Mouse (Mus musculus) layer of hippocampus, postnatal 36 days (tissue): Measurements from ENCODE around the gene R3hdm2. TPM values are rescaled to one million over a fixed set of nuclear protein-coding genes. Genes with fewer than 3 reads are reported as not detected.

Experiments
- DNase-seq, 2 experiments: peaks; one replicate each; pipeline ENCODE4 v3.0.0; 2022
- total RNA-seq, 2 experiments: library from RNA; stranded (reverse); gene quantifications; 2 replicates each; pipeline ENCODE4 v1.2.3; 2021

The R3hdm2 gene
- total RNA-seq, 2 experiments from 2014 or later, result 153 to 163 TPM

DNA sequence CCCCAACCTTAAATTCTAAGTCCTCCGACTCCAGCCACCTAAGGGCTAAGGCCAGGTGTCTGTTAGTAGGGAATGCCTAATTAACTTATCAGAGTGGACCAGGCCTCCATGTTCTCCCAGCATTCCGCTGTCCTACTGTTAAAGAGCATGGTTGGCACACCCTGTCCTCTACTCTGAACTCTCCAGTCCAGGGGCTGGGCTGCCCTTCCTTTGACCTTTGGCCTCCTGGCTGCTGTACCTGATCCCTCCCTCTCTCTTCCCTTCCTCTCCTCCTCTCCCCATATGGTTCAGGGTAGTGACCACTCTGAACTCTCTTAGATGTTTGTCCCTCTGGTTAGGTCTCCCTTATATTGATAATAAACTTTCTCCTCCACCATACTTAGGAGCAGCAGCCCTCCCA lies 45.7 kb downstream of the R3hdm2 start:
- DNase-seq, result no peak

DNA sequence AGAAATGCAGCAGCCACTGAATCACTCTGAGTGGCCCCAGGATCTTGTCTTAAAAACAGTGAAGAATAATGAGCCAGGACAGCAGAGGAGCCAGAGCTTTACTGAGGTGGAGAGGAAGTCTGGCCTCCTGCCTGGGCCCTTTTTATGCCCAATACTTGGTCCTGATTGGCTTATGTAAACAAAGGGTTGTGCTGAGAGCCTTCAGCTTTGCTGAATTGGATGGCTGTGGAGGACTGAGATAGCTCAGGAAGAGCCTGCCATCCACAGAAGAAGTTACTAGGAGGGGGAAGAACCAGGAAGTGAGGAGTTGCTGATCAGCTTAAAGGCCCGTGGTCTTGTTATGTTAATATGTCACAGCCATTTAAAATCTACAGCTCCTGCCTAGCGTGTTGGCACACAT lies 46.5 kb downstream of the R3hdm2 start:
- no peak for DNase-seq

- DNase-seq, result no peak
Measured at GRCm38 (mm10) chr10:127427107-127427506, 47.0 kb downstream of the R3hdm2 start.

- DNase-seq, result no peak
Measured at GRCm38 (mm10) chr10:127427987-127428386, 47.9 kb downstream of the R3hdm2 start.

GRCm38 (mm10) chr10:127429538-127429937 lies 49.4 kb downstream of the R3hdm2 start:
- no peak for DNase-seq

GRCm38 (mm10) chr10:127432466-127432865 lies 52.3 kb downstream of the R3hdm2 start:
- no peak for DNase-seq

- no peak for DNase-seq
Measured at GRCm38 (mm10) chr10:127437354-127438113, 57.4 kb downstream of the R3hdm2 start.

DNA sequence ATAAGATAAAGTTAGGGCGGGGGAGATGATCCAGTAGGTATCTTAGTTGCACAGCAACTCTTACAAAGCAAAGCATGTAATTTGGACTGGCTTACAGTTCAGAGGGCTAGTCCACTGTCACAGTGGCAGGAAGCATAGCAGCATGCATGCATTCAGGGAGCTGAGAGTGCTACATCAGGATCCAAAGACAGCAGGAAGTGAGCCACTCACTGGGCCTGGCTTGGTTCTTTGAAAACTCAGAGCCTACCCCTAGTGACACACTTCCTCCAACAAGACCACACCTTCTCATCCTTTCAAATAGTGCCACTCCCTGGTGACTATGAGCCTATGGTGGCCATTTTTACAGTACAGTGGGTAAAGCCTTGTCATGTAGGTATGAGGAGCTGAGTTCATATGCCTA lies 73.6 kb downstream of the R3hdm2 start:
- DNase-seq, result no peak

DNA sequence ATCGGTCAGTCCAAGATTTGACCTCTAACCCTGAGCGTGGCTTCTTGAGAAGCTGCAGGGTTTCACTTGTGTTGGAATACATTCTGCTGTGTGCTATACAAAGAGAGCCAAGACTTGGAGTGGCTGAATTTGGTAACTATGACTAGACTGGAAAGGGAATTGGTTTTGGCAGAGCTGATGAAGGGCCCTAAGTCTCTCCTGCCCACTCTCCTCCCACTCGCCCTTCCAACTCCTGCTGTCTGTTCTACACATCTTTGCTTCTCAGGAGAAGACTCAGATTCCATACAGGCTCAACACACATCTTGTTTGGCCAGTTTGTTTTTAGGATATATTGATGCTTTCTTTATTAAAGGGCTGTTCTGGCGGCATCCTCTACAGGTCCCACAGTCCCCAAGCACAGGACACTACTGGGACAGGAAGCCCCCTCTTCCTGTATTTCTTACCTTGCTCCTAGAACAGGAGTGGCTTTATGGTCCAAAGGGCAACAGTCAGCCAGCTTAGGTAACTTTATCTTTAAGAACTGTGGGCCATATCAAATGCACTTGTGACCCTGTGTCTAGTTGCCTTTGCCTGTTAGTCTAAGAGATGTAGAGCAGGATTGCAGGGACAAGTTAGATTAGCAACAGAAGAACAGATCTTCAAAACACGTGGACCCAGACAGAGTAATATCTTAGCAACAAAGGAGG lies 82.4 kb downstream of the R3hdm2 start:
- no peak for DNase-seq

DNA sequence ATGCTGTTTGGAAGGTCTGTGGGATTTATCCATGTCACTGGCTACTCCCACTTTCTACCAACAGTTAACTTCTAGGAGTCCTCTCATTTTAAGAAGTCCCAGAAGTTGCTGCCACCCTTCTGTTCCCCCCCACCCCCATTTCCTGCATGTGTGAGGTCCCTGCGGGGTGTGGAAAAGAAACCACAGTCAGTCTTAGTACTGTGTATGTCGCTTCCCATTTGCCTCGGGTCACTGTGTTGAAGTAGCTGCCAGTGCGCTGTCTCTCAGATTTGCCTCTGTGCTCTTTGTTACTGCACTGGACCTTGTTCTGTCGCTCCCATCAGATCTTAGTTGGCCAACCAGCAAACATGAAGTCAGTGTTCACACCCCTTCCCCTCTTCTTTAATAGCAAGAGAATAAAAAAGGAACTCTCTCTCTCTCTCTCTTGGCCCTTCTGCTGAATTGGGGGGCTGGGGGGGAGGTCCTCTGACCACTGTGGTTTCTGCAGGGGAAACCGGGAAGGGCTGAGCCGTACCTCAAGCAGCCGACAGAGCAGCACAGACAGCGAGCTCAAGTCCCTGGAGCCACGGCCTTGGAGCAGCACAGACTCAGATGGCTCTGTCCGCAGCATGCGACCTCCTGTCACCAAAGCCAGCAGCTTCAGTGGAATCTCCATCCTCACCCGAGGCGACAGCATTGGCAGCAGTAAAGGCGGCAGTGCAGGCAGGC lies 91.3 kb downstream of the R3hdm2 start:
- DNase-seq, result no peak

- no peak for DNase-seq
Measured at GRCm38 (mm10) chr10:127472722-127473121, 92.6 kb downstream of the R3hdm2 start.

DNA sequence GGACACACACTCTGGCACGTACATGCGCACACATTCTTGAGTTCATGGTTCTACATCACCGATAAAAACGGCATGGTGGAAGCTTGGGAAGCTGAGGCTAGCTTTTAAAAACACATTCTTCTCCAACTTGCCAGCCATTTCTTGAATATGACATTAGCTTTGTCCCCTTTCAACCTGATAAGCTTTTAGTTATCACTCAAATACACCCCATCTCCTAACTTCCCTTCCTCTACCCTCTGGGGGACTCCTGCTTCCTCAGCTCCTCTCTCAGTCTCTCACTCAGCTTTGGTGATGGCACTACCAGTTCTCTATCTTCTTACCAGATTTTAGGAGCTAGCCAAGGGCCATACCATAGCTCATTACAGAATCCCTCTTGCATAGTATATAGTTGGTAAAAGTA lies 95.0 kb downstream of the R3hdm2 start:
- DNase-seq, result no peak

DNA sequence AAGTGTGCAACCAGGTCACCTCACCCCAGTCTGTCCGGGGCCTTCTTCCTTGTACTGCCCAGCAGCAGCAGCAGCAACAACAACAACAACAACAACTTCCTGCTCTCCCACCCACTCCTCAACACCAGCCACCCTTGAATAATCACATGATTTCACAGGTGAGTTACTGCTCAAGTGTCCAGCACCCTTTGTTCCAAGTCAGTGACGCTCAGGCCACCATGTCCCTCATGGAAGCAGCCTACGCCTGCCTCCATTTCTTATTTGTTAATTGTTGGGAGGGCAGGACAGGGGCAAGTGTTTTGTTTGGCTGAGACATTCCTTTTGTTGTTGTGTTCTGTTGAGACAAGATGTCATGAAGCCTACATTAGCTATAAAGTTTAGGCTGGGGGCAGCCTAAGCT lies 96.4 kb downstream of the R3hdm2 start:
- no peak for DNase-seq

DNA sequence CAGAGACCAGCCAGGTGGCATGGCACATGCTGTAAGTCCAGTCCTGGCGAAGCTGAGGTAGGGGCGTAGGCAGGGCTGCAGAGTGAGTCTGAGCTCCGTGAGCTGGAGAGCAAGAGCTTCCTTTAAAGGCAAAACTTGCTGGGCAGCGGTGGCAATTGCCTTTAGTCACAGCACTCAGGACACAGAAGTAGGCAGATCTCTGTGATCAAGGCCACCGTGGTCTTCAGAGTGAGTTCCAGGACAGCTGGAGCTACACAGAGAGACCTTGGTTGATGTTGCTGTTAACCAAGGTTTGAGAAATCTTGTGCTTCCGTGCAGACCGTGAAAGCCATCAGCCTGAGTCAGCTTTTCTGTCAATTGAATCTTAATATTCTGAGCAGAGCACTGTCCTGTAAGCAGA lies 97.2 kb downstream of the R3hdm2 start:
- DNase-seq, result no peak

GRCm38 (mm10) chr10:127479131-127479530 lies 99.0 kb downstream of the R3hdm2 start:
- no peak for DNase-seq

DNA sequence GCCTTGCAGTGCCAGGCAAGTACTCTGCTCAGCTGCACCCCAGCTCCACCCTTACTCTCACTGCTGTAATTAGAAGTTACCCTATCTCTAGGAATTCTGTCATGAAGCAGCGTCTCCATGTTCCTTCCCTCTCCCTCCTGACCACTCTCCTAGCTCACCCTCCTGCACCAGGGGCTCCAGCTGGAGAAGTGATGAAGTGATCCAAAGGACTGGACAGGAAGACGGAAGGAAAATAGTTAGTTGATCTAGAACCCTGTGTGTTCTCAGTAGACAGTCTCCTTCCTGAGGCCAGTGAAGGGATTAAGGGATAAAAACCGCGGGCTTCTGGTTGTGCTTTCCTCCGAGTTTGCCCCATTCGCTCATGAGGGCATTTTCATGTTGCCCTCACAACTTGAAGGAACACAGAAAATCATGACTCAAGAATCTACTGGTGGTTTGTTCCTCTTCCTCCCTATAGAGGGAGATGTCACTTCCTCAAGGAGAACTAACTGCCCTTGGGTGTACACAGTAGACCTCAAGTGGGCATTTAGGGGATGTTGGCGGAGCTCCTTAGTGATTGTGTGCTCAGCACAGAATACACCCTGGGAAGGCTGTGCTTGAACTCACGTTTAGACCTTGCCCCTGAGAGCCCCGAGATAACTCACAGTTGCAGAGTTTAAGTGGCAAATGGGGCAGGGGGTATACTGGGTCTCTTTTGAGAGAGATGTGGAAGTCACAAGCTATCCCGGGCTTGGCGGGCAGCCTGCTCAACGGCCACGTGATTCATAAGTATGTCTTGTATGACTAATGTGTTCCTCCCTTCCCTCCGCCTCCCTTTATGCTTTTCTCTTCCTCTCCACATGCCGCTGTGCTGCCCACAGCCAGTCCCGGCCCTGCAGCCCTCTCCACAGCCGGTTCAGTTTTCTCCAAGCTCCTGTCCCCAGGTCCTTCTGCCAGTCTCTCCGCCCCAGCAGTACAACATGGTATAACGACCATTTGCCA lies 101.0 kb downstream of the R3hdm2 start:
- peak; percentile 57 to 59 for DNase-seq

- no peak for DNase-seq
Measured at GRCm38 (mm10) chr10:127485235-127485634, 105.1 kb downstream of the R3hdm2 start.

GRCm38 (mm10) chr10:127488856-127489255 lies 108.7 kb downstream of the R3hdm2 start:
- no peak for DNase-seq

- no peak for DNase-seq
Measured at GRCm38 (mm10) chr10:127490160-127491127, 110.3 kb downstream of the R3hdm2 start.

DNA sequence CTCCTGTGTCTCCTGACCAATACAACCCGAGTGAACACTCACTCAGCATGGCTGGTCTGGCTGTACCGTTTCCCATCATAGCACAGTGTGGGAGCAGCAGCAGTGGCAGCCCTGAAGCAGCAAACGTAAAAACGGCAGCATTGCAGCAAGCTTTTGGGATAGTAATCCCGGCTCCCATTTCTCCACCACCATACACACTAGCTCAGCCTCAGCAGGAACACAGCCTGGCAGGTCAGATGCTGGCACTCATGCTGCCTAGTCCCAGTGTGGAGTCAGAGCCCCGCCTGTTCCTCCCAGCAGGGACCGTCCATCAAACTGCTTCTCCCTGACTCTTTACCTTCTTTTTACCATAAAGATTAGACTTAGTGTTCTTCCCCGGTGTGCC lies 111.0 kb downstream of the R3hdm2 start:
- DNase-seq, result no peak

GRCm38 (mm10) chr10:127492118-127492517 lies 112.0 kb downstream of the R3hdm2 start:
- DNase-seq, result no peak
